17 mouse cellular contexts compared by ENCODE assay signal in genomic region chr14:121322641-121323040, GRCm38 (mm10). TPM values are rescaled to one million over a fixed set of nuclear protein-coding genes. Genes with fewer than 3 reads are reported as not detected.
DNase-seq lines count a peak whose midpoint lies in the region; ATAC-seq lines count a peak whose summit lies in the region.
"Had no signal": no experiment of that assay in that cellular context is flagged by ENCODE, and none has a peak within 500 bp of the region (broad histone marks: within the 10 kb centered on the region; RNA-seq: fewer than 3 reads in every experiment).

No protein-coding gene starts in this region.

- ATAC-seq in heart, embryonic 12.5 days (ENCODE audit: insufficient number of reproducible peaks, low FRiP score): no peak
- ATAC-seq in heart, embryonic 11.5 days (replicated peaks; ENCODE audit: insufficient number of reproducible peaks, low FRiP score, low TSS enrichment): no peak
- ATAC-seq in liver, embryonic 11.5 days (replicated peaks; ENCODE audit: low FRiP score): no peak
- no peak for ATAC-seq in liver, embryonic 12.5 days

- peaks cover 68% of the 10 kb centered on the region for H3K4me1 ChIP-seq in heart, embryonic 12.5 days (replicated peaks)
- peaks cover 56% of the 10 kb centered on the region for H3K4me1 ChIP-seq in heart, embryonic 11.5 days (ENCODE audit: control insufficient read depth, insufficient read depth, low read length)
- H3K4me1 ChIP-seq in liver, embryonic 11.5 days (replicated peaks; ENCODE audit: control insufficient read depth, insufficient read depth, low read length): peaks cover 32% of the 10 kb centered on the region
- H3K4me1 ChIP-seq in liver, embryonic 12.5 days: peaks cover 87% of the 10 kb centered on the region

- H3K27ac ChIP-seq in heart, embryonic 12.5 days (ENCODE audit: poor library complexity, severe bottlenecking): 0 out of 2 replicates have a peak overlapping the region, but pooled peaks have one; percentile 10
- H3K27ac ChIP-seq in heart, embryonic 11.5 days (ENCODE audit: low read depth, low read length): no peak overlapping the region
- no peak overlapping the region for H3K27ac ChIP-seq in liver, embryonic 11.5 days (ENCODE audit: low read depth, low read length)
- no peak overlapping the region for H3K27ac ChIP-seq in liver, embryonic 12.5 days
- H3K27ac ChIP-seq: embryonic facial prominence, embryonic 10.5 days; limb, embryonic 10.5 days; liver, embryonic 15.5 days; midbrain, embryonic 12.5 days; stomach, embryonic 15.5 days had no signal

- H3K4me3 ChIP-seq in heart, embryonic 12.5 days: no peak overlapping the region
- no peak overlapping the region for H3K4me3 ChIP-seq in heart, embryonic 11.5 days (ENCODE audit: low read depth, low read length)
- H3K4me3 ChIP-seq in liver, embryonic 11.5 days (ENCODE audit: low read depth, low read length): no peak overlapping the region
- H3K4me3 ChIP-seq in liver, embryonic 12.5 days: no peak overlapping the region
- H3K4me3 ChIP-seq: embryonic facial prominence, embryonic 10.5 days; limb, embryonic 10.5 days; liver, embryonic 15.5 days; midbrain, embryonic 12.5 days; myocyte; stomach, embryonic 15.5 days had no signal

- 0 out of 2 replicates have a peak overlapping the region, but pooled peaks have one; percentile 7 for H3K9ac ChIP-seq in heart, embryonic 12.5 days
- no peak overlapping the region for H3K9ac ChIP-seq in heart, embryonic 11.5 days (ENCODE audit: low read depth, low read length)
- H3K9ac ChIP-seq in liver, embryonic 11.5 days (ENCODE audit: low read depth, low read length): 0 out of 2 replicates have a peak overlapping the region, but pooled peaks have one; percentile 15
- H3K9ac ChIP-seq in liver, embryonic 12.5 days: no peak overlapping the region
- H3K9ac ChIP-seq: liver, embryonic 15.5 days; midbrain, embryonic 12.5 days; stomach, embryonic 15.5 days had no signal

- no peak for DNase-seq in liver, embryonic 11.5 days (ENCODE audit: low spot score)
- DNase-seq in left cerebral cortex, adult 9 months (ENCODE audit: low spot score in 2 of 2): peak; percentile 81
- peak; percentile 76 to 90 for DNase-seq in right cerebral cortex, postnatal 36 days (ENCODE audit: low spot score in 2 of 2)
- DNase-seq in adrenal gland, adult 18-20 months (ENCODE audit: low spot score in 2 of 2): no peak
- DNase-seq in cerebellum, adult 9-11 months: no peak
- DNase-seq: adrenal gland, adult 8-10 months; cerebellum, postnatal 14 days; lung, postnatal 14 days had no signal

- no peak overlapping the region for H3K4me2 ChIP-seq in heart, embryonic 12.5 days
- H3K4me2 ChIP-seq in heart, embryonic 11.5 days: no peak overlapping the region
- no peak overlapping the region for H3K4me2 ChIP-seq in liver, embryonic 11.5 days
- no peak overlapping the region for H3K4me2 ChIP-seq in liver, embryonic 12.5 days
- H3K4me2 ChIP-seq: liver, embryonic 15.5 days; midbrain, embryonic 12.5 days; stomach, embryonic 15.5 days had no signal

- no peaks in the 10 kb centered on the region for H3K27me3 ChIP-seq in heart, embryonic 12.5 days (replicated peaks)
- H3K27me3 ChIP-seq in heart, embryonic 11.5 days (ENCODE audit: control insufficient read depth, insufficient read depth, low read length): no peaks in the 10 kb centered on the region
- H3K27me3 ChIP-seq in liver, embryonic 11.5 days (replicated peaks; ENCODE audit: control insufficient read depth, insufficient read depth, low read length): no peaks in the 10 kb centered on the region
- no peaks in the 10 kb centered on the region for H3K27me3 ChIP-seq in liver, embryonic 12.5 days (replicated peaks)
- H3K27me3 ChIP-seq: liver, embryonic 15.5 days; midbrain, embryonic 12.5 days; stomach, embryonic 15.5 days had no signal

- 0 out of 2 replicates have a peak, but pooled peaks cover 4% of the 10 kb centered on the region for H3K36me3 ChIP-seq in heart, embryonic 12.5 days
- no peaks in the 10 kb centered on the region for H3K36me3 ChIP-seq in heart, embryonic 11.5 days (ENCODE audit: control insufficient read depth, insufficient read depth, low read length)
- no peaks in the 10 kb centered on the region for H3K36me3 ChIP-seq in liver, embryonic 11.5 days (ENCODE audit: control insufficient read depth, insufficient read depth, low read length)
- peaks cover 9% of the 10 kb centered on the region; the same call in 1 of the 2 replicates for H3K36me3 ChIP-seq in liver, embryonic 12.5 days
- H3K36me3 ChIP-seq: liver, embryonic 15.5 days; midbrain, embryonic 12.5 days; stomach, embryonic 15.5 days had no signal

- H3K9me3 ChIP-seq in heart, embryonic 12.5 days (replicated peaks): no peaks in the 10 kb centered on the region
- 0 out of 2 replicates have a peak, but pooled peaks cover 2% of the 10 kb centered on the region for H3K9me3 ChIP-seq in heart, embryonic 11.5 days (replicated peaks; ENCODE audit: control insufficient read depth, low read length)
- H3K9me3 ChIP-seq in liver, embryonic 11.5 days (ENCODE audit: control insufficient read depth, low read length): no peaks in the 10 kb centered on the region
- no peaks in the 10 kb centered on the region for H3K9me3 ChIP-seq in liver, embryonic 12.5 days (replicated peaks)
- H3K9me3 ChIP-seq: embryonic facial prominence, embryonic 10.5 days; limb, embryonic 10.5 days; liver, embryonic 15.5 days; midbrain, embryonic 12.5 days; stomach, embryonic 15.5 days had no signal

- WGBS in heart, embryonic 12.5 days: 56% methylated on average over 7 of the region's 7 CpGs
- WGBS in heart, embryonic 11.5 days (ENCODE audit: insufficient replicate concordance): 60% methylated on average over 7 of the region's 7 CpGs
- 65% methylated on average over 7 of the region's 7 CpGs for WGBS in liver, embryonic 11.5 days
- WGBS in liver, embryonic 12.5 days (ENCODE audit: insufficient replicate concordance): 60% methylated on average over 7 of the region's 7 CpGs

RNA-seq across cellular contexts. Expression of gene Stk24, which starts 57.2 kb away (rescaled TPM):
- polyA plus RNA-seq in heart, embryonic 12.5 days (2016; fragmentation: Nextera tagmentation; extraction: Ambion mirVana): 52.9 and 55.6 TPM in 2 replicates
- polyA plus RNA-seq in heart, embryonic 11.5 days (2014; fragmentation: Nextera tagmentation; extraction: Ambion mirVana): 37.7 and 38.1 TPM in 2 replicates
- 51.3 and 58.2 TPM in 2 replicates for polyA plus RNA-seq in liver, embryonic 11.5 days (2014; fragmentation: Nextera tagmentation; extraction: Ambion mirVana)
- polyA plus RNA-seq in liver, embryonic 12.5 days (2016; fragmentation: Nextera tagmentation; extraction: Ambion mirVana): 56.8 and 62.0 TPM in 2 replicates
- total RNA-seq in adrenal gland, adult 18-20 months (2021): 100 to 1,000 TPM in 1 of 2 experiments, 10 to 100 TPM in 1; 82.2 to 121 TPM

Comparison
In these comparisons a context has a peak if more than half of its experiments do, and no peak if none do; other contexts are left out.
1. H3K9ac ChIP-seq: peak in heart, embryonic 12.5 days (single experiment) and liver, embryonic 11.5 days (single experiment); none in heart, embryonic 11.5 days (single experiment) and liver, embryonic 12.5 days (single experiment).
2. DNase-seq: peak in left cerebral cortex, adult 9 months (2 of 2) and right cerebral cortex, postnatal 36 days (2 of 2); none in liver, embryonic 11.5 days (single experiment), adrenal gland, adult 18-20 months (0 of 2) and cerebellum, adult 9-11 months (single experiment).